Mouse (Mus musculus): ENCODE measurements around the gene Ott.
"Not testable (repeated sequence)": the region's sequence is repeated elsewhere in the genome, so short reads cannot be mapped to it uniquely, and the experiment has no call there.

Ott gene

DNA sequence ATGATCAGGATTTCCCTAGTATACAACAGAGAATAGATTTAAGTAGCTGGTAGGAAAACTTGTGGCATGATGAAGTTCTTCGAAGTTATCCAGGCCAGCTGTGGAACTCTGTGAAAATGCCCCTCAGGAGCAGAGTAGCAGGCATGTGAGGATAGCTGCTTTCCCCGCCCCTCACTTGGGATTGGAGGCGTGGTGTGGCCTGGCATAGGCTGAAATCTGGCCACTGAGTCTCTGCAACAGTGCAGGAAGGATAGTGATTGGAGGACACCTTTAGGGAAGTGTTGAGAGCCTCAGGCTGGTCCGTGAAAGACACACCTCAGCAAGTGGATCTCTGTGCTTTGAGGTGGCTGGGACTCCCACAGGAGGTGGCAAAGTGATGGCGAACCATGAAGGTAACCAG lies at the start of gene Ott:
Gene Ott (plus strand): TSS at position 301 of the 400 bp plus-strand sequence.
- not testable (repeated sequence) for DNase-seq (ENCODE audit: extremely low spot score, low read depth, low spot score)

Measured in hindlimb bud, embryonic 11.5 days (tissue).